Mouse (Mus musculus): ENCODE data around the gene Rspo1.

- TF ChIP-seq CTCF (IDR thresholded peaks at IDR 0.05; ENCODE audit: insufficient read depth, low read depth, low read length), result no peak
- no peak for TF ChIP-seq POLR2A (IDR thresholded peaks at IDR 0.05; ENCODE audit: insufficient read depth, low read depth, low read length)
Observed at GRCm38 (mm10) chr4:124969219-124969848, 16.9 kb upstream of the Rspo1 start.
